Mouse (Mus musculus): ENCODE measurements around the gene Mastl. TPM values are rescaled to one million over a fixed set of nuclear protein-coding genes. Genes with fewer than 3 reads are reported as not detected.

The Mastl gene
- total and polyA plus RNA-seq, 2 experiments from 2014 or later: 1.6 to 4.1 TPM

GRCm38 (mm10) chr2:23070491-23070890, 85.3 kb downstream of the Mastl start:
- H3K4me3 ChIP-seq (ENCODE audit: low read depth, low read length): no peak overlapping the region
- ATAC-seq (ENCODE audit: low FRiP score) (no peak), DNase-seq (ENCODE audit: low spot score) (no peak)
- no peak for TF ChIP-seq CTCF (IDR thresholded peaks at IDR 0.05)
- no peaks in the 10 kb centered on the region for H3K9me3 ChIP-seq (ENCODE audit: low read length)
- 96% methylated on average over 2 of the region's 2 CpGs for WGBS
- H3K9ac ChIP-seq (replicated peaks; ENCODE audit: low read length, poor library complexity, severe bottlenecking): no peak overlapping the region
- H3K4me1 ChIP-seq (ENCODE audit: insufficient read depth, low read length): no peaks in the 10 kb centered on the region; the same call in 1 of the 2 replicates
- no peaks in the 10 kb centered on the region for H3K27me3 ChIP-seq (ENCODE audit: insufficient read depth, low read length)
- H3K36me3 ChIP-seq (ENCODE audit: insufficient read depth, low read length): no peaks in the 10 kb centered on the region; the same call in 1 of the 2 replicates
- no peak overlapping the region for H3K27ac ChIP-seq (ENCODE audit: low read depth, low read length)
- no peak overlapping the region for H3K4me2 ChIP-seq (ENCODE audit: low read depth, low read length, poor library complexity, severe bottlenecking)

- Histone ChIP-seq H3K27me3 (ENCODE audit: insufficient read depth, low read length) (no peaks in the 10 kb centered on the region), H3K9me3 (ENCODE audit: low read length) (no peaks in the 10 kb centered on the region), H3K36me3 (ENCODE audit: insufficient read depth, low read length) (no peaks in the 10 kb centered on the region; the same call in 1 of the 2 replicates), H3K4me1 (ENCODE audit: insufficient read depth, low read length) (no peaks in the 10 kb centered on the region; the same call in 1 of the 2 replicates), H3K4me3 (ENCODE audit: low read depth, low read length) (peak overlapping the region; percentile 74), H3K27ac (ENCODE audit: low read depth, low read length) (peak overlapping the region; percentile 97), H3K4me2 (ENCODE audit: low read depth, low read length, poor library complexity, severe bottlenecking) (peak overlapping the region; percentile 96), H3K9ac (replicated peaks; ENCODE audit: low read length, poor library complexity, severe bottlenecking) (peak overlapping the region; percentile 87)
- WGBS: under 1% methylated on average over 49 of the region's 50 CpGs
- ATAC-seq (ENCODE audit: low FRiP score): peak; percentile 92
- DNase-seq (ENCODE audit: low spot score): peak; percentile 93
- peak; percentile 60 for TF ChIP-seq CTCF (IDR thresholded peaks at IDR 0.05)
Observed at GRCm38 (mm10) chr2:23068894-23069744, 86.7 kb downstream of the Mastl start.

DNA sequence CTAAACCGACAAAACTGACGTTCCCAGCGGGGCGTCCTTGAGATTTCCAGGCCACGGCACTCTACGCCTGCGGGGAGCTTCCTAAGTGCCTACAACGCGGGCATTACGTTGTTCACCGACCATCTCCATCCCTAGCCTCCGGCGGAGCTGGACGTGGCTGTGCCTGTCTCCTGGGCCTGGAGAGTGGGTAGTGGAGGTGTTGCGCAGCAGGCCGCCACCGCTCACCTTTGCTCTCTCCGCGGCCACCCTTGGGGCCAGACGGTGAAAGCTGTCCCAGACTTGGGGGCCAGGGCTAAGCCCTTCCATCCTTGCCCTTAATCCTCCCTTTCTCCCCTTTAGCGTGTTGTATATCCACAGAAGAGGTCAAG, 87.5 kb downstream of the Mastl start:
- no peaks in the 10 kb centered on the region for H3K9me3 ChIP-seq (ENCODE audit: low read length)
- no peak for DNase-seq (ENCODE audit: low spot score)
- WGBS: 0% methylated on average over 21 of the region's 21 CpGs

DNA sequence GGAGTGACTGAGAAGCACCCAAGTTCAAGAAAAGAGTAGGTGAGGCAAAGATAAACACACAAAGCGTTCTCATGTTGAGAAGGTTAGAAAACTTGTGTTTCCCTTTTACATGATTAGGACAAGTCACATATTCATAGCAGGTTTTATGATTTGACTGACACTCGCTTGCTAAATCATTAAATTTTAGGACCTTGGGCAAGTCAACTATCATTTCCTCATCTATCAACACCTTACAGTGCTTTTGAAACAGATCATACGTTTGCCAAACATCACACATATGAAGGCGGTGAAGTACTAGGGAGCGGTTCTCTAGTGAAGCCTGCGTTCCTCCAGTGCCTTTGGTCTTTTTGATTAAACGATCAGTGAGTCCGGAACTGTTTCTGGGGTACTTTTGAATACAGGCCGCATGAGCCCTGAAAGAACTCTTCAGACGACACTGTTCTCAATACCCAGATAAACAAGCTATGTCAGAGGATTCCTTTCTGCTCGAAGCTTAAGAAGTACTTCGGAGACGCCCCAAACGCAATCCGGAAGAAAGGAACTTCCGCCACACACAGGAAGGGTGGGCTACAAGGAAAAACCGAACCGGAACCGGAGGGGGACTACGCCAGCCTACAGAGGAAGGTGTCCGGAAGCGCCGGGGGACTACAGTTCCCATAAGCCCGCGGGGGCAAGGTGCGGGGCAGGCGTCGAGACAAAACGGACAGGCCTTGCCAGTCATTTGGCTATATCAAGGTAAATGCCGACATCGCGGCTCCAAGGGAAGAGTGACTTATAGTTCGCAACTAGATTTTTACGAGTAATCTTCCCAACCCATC, 88.1 kb downstream of the Mastl start, which contains the start of gene Acbd5:
Gene Acbd5 (plus strand): TSS at position 616 of the 818 bp plus-strand sequence.
- peak within 1 kb of the TSS; percentile 87 for H3K9ac ChIP-seq (replicated peaks; ENCODE audit: low read length, poor library complexity, severe bottlenecking)
- H3K27me3 ChIP-seq (ENCODE audit: insufficient read depth, low read length): no peaks in the 10 kb centered on the region
- H3K9me3 ChIP-seq (ENCODE audit: low read length): no peaks in the 10 kb centered on the region
- ATAC-seq (ENCODE audit: low FRiP score) (peak; percentile 94), DNase-seq (ENCODE audit: low spot score) (peak; percentile 98)
- peak within 1 kb of the TSS; percentile 96 for H3K4me2 ChIP-seq (ENCODE audit: low read depth, low read length, poor library complexity, severe bottlenecking)
- no peaks in the 10 kb centered on the region; the same call in 1 of the 2 replicates for H3K4me1 ChIP-seq (ENCODE audit: insufficient read depth, low read length)
- H3K27ac ChIP-seq (ENCODE audit: low read depth, low read length): peak within 1 kb of the TSS; percentile 97
- TF ChIP-seq CTCF (IDR thresholded peaks at IDR 0.05): no peak
- H3K4me3 ChIP-seq (ENCODE audit: low read depth, low read length): peak within 1 kb of the TSS; percentile 74
- no peaks in the 10 kb centered on the region for H3K36me3 ChIP-seq (ENCODE audit: insufficient read depth, low read length)
- WGBS: 3% methylated on average over 34 of the region's 34 CpGs

More for the DNA sequence above, 87.5 kb downstream of the Mastl start:
- Histone ChIP-seq H3K27ac (ENCODE audit: low read depth, low read length) (peak overlapping the region; percentile 97), H3K4me2 (ENCODE audit: low read depth, low read length, poor library complexity, severe bottlenecking) (peak overlapping the region; percentile 96), H3K4me3 (ENCODE audit: low read depth, low read length) (peak overlapping the region; percentile 74), H3K9ac (replicated peaks; ENCODE audit: low read length, poor library complexity, severe bottlenecking) (peak overlapping the region; percentile 87), H3K4me1 (ENCODE audit: insufficient read depth, low read length) (no peaks in the 10 kb centered on the region; the same call in 1 of the 2 replicates), H3K27me3 (ENCODE audit: insufficient read depth, low read length) (no peaks in the 10 kb centered on the region), H3K36me3 (ENCODE audit: insufficient read depth, low read length) (no peaks in the 10 kb centered on the region)
- no peak for TF ChIP-seq CTCF (IDR thresholded peaks at IDR 0.05)
- peak; percentile 69 for ATAC-seq (ENCODE audit: low FRiP score)

Other genes starting within 250 kb of the Mastl start
- 154 and 206 TPM in 2 replicates for gene Abi1, start 115.8 kb downstream of the Mastl start, total RNA-seq (2014; rRNA removed)
- gene Abi1, start 115.8 kb downstream of the Mastl start, polyA plus RNA-seq (2015; fragmentation: Nextera tagmentation; extraction: Ambion mirVana): 68.6 and 71.4 TPM in 2 replicates
- 40.4 and 50.2 TPM in 2 replicates for gene Acbd5, start 87.9 kb downstream of the Mastl start, total RNA-seq (2014; rRNA removed)
- gene Acbd5, start 87.9 kb downstream of the Mastl start, polyA plus RNA-seq (2015; fragmentation: Nextera tagmentation; extraction: Ambion mirVana): 51.8 and 61.2 TPM in 2 replicates
- gene Yme1l1, start 345 bp upstream of the Mastl start, total RNA-seq (2014; rRNA removed): 66.5 and 82.3 TPM in 2 replicates
- 49.1 and 52.5 TPM in 2 replicates for gene Yme1l1, start 345 bp upstream of the Mastl start, polyA plus RNA-seq (2015; fragmentation: Nextera tagmentation; extraction: Ambion mirVana)
- gene 4931423N10Rik, start 51.5 kb upstream of the Mastl start, total RNA-seq (2014; rRNA removed): 0.14 and 0.16 TPM in 2 replicates
- 0.23 and 0.35 TPM in 2 replicates for gene 4931423N10Rik, start 51.5 kb upstream of the Mastl start, polyA plus RNA-seq (2015; fragmentation: Nextera tagmentation; extraction: Ambion mirVana)
- 0.42 and 1.2 TPM in 2 replicates for gene Nxph2, start 165.2 kb upstream of the Mastl start, total RNA-seq (2014; rRNA removed)
- 0.77 and 0.90 TPM in 2 replicates for gene Nxph2, start 165.2 kb upstream of the Mastl start, polyA plus RNA-seq (2015; fragmentation: Nextera tagmentation; extraction: Ambion mirVana)

All from midbrain, postnatal 0 days (tissue).